8 mouse cellular contexts compared by ENCODE assay signal in genomic region chr6:48629661-48630034, GRCm38 (mm10). TPM values are rescaled to one million over a fixed set of nuclear protein-coding genes. Genes with fewer than 3 reads are reported as not detected.
DNase-seq lines count a peak whose midpoint lies in the region; ATAC-seq and TF ChIP-seq lines count a peak whose summit lies in the region.

No protein-coding gene starts in this region.

- H3K27me3 ChIP-seq in lung, embryonic 15.5 days, result peaks cover 42% of the 10 kb centered on the region
- H3K27me3 ChIP-seq in forebrain, embryonic 16.5 days (replicated peaks; ENCODE audit: control insufficient read depth, insufficient read depth, low read length), result peaks cover 9% of the 10 kb centered on the region
- H3K27me3 ChIP-seq in small intestine, adult 2 months (ENCODE audit: control insufficient read depth, insufficient read depth, low read length), result peaks cover 22% of the 10 kb centered on the region

- no peak overlapping the region for H3K27ac ChIP-seq in lung, embryonic 15.5 days
- no peak overlapping the region for H3K27ac ChIP-seq in forebrain, embryonic 16.5 days (ENCODE audit: low read length)
- no peak overlapping the region for H3K27ac ChIP-seq in small intestine, adult 2 months (ENCODE audit: insufficient read depth, low read depth, low read length)

- H3K4me2 ChIP-seq in lung, embryonic 15.5 days, result peak overlapping the region; percentile 88
- H3K4me2 ChIP-seq in forebrain, embryonic 16.5 days (ENCODE audit: low read length), result peak overlapping the region; percentile 83

- TF ChIP-seq POLR2A in small intestine, adult 2 months (IDR thresholded peaks at IDR 0.05; ENCODE audit: low read depth, low read length), result no peak

- H3K4me1 ChIP-seq in lung, embryonic 15.5 days, result peaks cover 16% of the 10 kb centered on the region
- peaks cover 22% of the 10 kb centered on the region for H3K4me1 ChIP-seq in forebrain, embryonic 16.5 days (replicated peaks; ENCODE audit: control insufficient read depth, insufficient read depth, low read length)
- peaks cover 6% of the 10 kb centered on the region for H3K4me1 ChIP-seq in small intestine, adult 2 months (ENCODE audit: control insufficient read depth, insufficient read depth, insufficient read length, low read length)

- 20% methylated on average over 13 of the region's 13 CpGs for WGBS in lung, embryonic 15.5 days
- 17% methylated on average over 13 of the region's 13 CpGs for WGBS in forebrain, embryonic 16.5 days
- WGBS in small intestine, adult 2 months, result 23% methylated on average over 13 of the region's 13 CpGs

- peak overlapping the region; percentile 42 for H3K4me3 ChIP-seq in lung, embryonic 15.5 days
- H3K4me3 ChIP-seq in forebrain, embryonic 16.5 days (replicated peaks; ENCODE audit: low read length), result peak overlapping the region; percentile 54
- H3K4me3 ChIP-seq in small intestine, adult 2 months (ENCODE audit: low read depth, low read length), result peak overlapping the region; percentile 58

- H3K9me3 ChIP-seq in lung, embryonic 15.5 days, result no peaks in the 10 kb centered on the region
- H3K9me3 ChIP-seq in forebrain, embryonic 16.5 days (ENCODE audit: control insufficient read depth, low read length), result no peaks in the 10 kb centered on the region

- ATAC-seq in lung, embryonic 15.5 days (ENCODE audit: borderline replicate concordance, extremely low read depth, low FRiP score, low TSS enrichment), result peak; percentile 15; the same call in 1 of the 2 replicates
- ATAC-seq in forebrain, embryonic 16.5 days, result peak; percentile 32

- no peak for TF ChIP-seq CTCF in small intestine, adult 2 months (IDR thresholded peaks at IDR 0.05; ENCODE audit: extremely low read depth, insufficient read length, insufficient replicate concordance, low read depth, low read length)

- H3K36me3 ChIP-seq in lung, embryonic 15.5 days, result no peaks in the 10 kb centered on the region
- H3K36me3 ChIP-seq in forebrain, embryonic 16.5 days (ENCODE audit: control insufficient read depth, insufficient read depth), result no peaks in the 10 kb centered on the region
- no peaks in the 10 kb centered on the region for H3K36me3 ChIP-seq in small intestine, adult 2 months (ENCODE audit: control insufficient read depth, insufficient read depth, low read length)

- no peak overlapping the region for H3K9ac ChIP-seq in lung, embryonic 15.5 days
- peak overlapping the region; percentile 65 for H3K9ac ChIP-seq in forebrain, embryonic 16.5 days (replicated peaks; ENCODE audit: low read depth, low read length)

- no peak for DNase-seq in lung, postnatal 14 days
- DNase-seq in kidney, postnatal 36 days, result peak; percentile 74 to 78
- DNase-seq in adrenal gland, postnatal 10 days, result no peak
- no peak for DNase-seq in frontal cortex, postnatal 25 days (ENCODE audit: low spot score in 2 of 2)
- no peak for DNase-seq in urinary bladder, postnatal 25 days (ENCODE audit: low spot score)

RNA-seq across cellular contexts. Expression of gene AI854703, which starts 3.1 kb away (rescaled TPM):
- 0.93 and 1.1 TPM in 2 replicates for polyA plus RNA-seq in lung, embryonic 15.5 days (2015; fragmentation: Nextera tagmentation; extraction: Ambion mirVana)
- 11.7 and 17.5 TPM in 2 replicates for polyA plus RNA-seq in forebrain, embryonic 16.5 days (2015; fragmentation: Nextera tagmentation; extraction: Ambion mirVana)
- 0.43 and 0.96 TPM in 2 replicates for polyA plus RNA-seq in small intestine, adult 2 months (2012; rRNA removed)
- 1 to 10 TPM; 1.7 to 3.6 TPM for total RNA-seq in adrenal gland, postnatal 10 days (2021)

RNA-seq across cellular contexts. Expression of gene Gimap8, which starts 17.4 kb away (rescaled TPM):
- 4.2 and 4.3 TPM in 2 replicates for polyA plus RNA-seq in lung, embryonic 15.5 days (2015; fragmentation: Nextera tagmentation; extraction: Ambion mirVana)
- polyA plus RNA-seq in forebrain, embryonic 16.5 days (2015; fragmentation: Nextera tagmentation; extraction: Ambion mirVana), result 0.52 and 0.56 TPM in 2 replicates
- polyA plus RNA-seq in small intestine, adult 2 months (2012; rRNA removed), result 0.72 and 1.5 TPM in 2 replicates
- total RNA-seq in adrenal gland, postnatal 10 days (2021), result 10 to 100 TPM; 11.7 to 14.8 TPM

RNA-seq across cellular contexts. Expression of gene Zfp775, which starts 27.8 kb away (rescaled TPM):
- polyA plus RNA-seq in lung, embryonic 15.5 days (2015; fragmentation: Nextera tagmentation; extraction: Ambion mirVana), result 5.5 and 8.3 TPM in 2 replicates
- polyA plus RNA-seq in forebrain, embryonic 16.5 days (2015; fragmentation: Nextera tagmentation; extraction: Ambion mirVana), result 15.8 and 17.2 TPM in 2 replicates
- 1.9 and 3.1 TPM in 2 replicates for polyA plus RNA-seq in small intestine, adult 2 months (2012; rRNA removed)
- 1 to 10 TPM; 6.1 to 6.2 TPM for total RNA-seq in adrenal gland, postnatal 10 days (2021)

RNA-seq across cellular contexts. Expression of gene Gm44965, which starts 35.9 kb away (rescaled TPM):
- polyA plus RNA-seq in lung, embryonic 15.5 days (2015; fragmentation: Nextera tagmentation; extraction: Ambion mirVana), result not detected in 2 replicates
- not detected in 2 replicates for polyA plus RNA-seq in forebrain, embryonic 16.5 days (2015; fragmentation: Nextera tagmentation; extraction: Ambion mirVana)
- polyA plus RNA-seq in small intestine, adult 2 months (2012; rRNA removed), result not detected in 2 replicates
- 1 to 10 TPM in 1 of 2 experiments, not detected in 1; 1.3 TPM for total RNA-seq in adrenal gland, postnatal 10 days (2021)

RNA-seq across cellular contexts. Expression of gene Repin1, which starts 36.0 kb away (rescaled TPM):
- polyA plus RNA-seq in lung, embryonic 15.5 days (2015; fragmentation: Nextera tagmentation; extraction: Ambion mirVana), result 28.1 and 30.9 TPM in 2 replicates
- polyA plus RNA-seq in forebrain, embryonic 16.5 days (2015; fragmentation: Nextera tagmentation; extraction: Ambion mirVana), result 32.9 and 34.4 TPM in 2 replicates
- 8.1 and 10.2 TPM in 2 replicates for polyA plus RNA-seq in small intestine, adult 2 months (2012; rRNA removed)
- total RNA-seq in adrenal gland, postnatal 10 days (2021), result 10 to 100 TPM; 37.6 to 42.0 TPM

Comparison
In these comparisons a context has a peak if more than half of its experiments do, and no peak if none do; other contexts are left out.
1. DNase-seq: peak in kidney, postnatal 36 days (2 of 2); none in lung, postnatal 14 days (single experiment), adrenal gland, postnatal 10 days (single experiment), frontal cortex, postnatal 25 days (0 of 2) and urinary bladder, postnatal 25 days (single experiment).
2. Peak in every context shown above with its lines, with median percentiles within 50 percentile points of each other: H3K4me3 ChIP-seq.